Mouse (Mus musculus) embryo, embryonic 9.5 days (tissue): ENCODE data around the gene Gnas.

Source experiments
- DNase-seq: peaks from one replicate; pipeline ENCODE4 v3.0.0-alpha.2; 2017; ENCODE audit errors: extremely low spot score

The Gnas gene

DNA sequence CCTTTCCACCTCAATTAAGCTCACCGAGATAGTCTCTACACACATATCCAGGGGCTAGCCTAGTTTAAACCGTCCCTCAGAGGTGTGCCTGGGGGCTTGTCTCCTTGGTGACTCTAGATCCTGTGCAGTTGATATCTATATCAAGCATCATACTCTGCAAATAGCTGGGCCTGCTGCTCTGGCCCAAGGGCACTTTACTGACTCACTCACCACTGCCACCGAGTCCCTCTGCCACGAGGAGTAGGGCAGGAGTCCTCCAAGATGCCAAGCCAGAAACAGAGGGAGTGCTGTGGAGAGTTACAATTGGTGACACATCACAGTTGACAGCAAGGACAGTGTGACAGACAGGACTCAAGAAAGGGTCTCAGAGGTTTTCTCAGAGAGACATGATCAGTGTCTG lies 75.5 kb downstream of the Gnas start:
- DNase-seq: no peak

DNA sequence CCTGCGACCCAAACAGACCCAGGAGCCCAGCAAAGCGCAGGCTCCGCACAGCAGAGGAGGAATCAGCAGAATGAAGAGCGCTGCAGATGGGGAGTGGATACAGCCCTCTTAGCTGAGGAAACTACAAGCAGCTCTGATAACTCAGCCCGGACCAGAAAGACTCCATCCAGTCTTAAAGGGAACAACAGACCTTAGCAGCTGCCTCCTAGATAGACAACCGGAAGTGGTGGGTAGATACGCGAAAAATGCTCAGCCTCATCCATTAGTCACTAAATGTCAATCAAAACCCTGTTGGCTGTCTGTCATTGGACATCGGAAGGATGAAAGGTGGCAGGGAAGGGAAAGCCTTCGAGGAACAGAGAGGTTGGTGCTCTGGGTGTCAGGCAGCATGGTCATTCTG lies 82.5 kb downstream of the Gnas start:
- no peak for DNase-seq

DNA sequence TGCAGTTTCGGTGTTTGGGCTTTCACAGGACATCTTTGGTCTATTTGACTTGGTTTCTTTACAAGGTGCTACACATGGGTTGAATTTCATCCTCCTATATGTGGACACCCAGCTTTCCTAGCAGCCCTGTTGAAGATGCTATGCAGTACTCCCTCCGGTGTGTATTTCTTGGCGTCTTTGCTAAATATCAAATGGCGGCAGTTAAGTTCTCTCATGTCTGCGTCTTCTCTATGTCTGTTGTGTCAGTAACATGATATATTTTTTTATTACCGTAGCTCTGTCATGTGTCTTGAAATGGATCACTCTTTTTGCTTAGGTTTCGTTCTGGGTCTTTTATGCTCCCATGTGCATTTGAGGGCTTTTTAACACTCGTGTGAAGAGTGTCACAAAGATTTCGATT lies 96.9 kb downstream of the Gnas start:
- DNase-seq: no peak

DNA sequence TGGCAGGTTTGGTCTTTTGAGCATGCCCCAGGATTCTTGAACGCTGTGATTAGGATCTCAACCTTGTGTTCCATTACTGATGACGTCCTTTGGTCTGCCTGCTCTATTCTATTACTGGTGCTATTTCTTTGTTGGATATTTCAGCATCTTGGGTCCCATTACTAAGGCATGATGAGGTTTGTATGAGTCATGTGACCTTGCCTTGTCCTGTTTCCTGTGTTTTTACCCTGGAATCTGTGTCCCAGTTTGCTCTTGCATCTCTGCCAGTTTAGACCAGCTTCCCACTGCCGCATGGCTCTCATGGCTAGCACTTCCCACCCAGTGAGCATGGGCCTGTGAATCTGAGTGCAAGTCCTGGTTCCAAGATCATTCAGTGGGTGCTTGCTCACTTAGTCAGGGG lies 107.8 kb downstream of the Gnas start:
- no peak for DNase-seq

DNA sequence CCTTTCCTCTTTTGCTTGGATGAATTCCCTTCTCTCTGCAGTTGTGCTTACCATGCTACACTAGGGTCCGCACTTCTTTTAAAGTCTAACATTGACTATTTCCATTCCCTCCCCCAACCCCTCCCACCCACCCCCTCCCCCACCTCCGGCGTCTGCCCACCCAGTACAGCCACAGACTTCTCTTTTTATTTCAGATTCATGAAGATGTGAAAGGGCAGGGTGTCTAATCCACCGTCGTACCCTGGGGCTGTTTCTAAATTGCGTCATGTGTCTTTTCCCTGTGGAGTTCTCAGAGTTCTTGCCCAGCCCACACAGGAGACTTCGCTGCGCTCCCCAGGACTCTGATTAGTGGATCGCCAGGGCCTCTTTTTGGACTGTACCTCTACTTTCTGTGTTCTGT lies 108.4 kb downstream of the Gnas start:
- no peak for DNase-seq

DNA sequence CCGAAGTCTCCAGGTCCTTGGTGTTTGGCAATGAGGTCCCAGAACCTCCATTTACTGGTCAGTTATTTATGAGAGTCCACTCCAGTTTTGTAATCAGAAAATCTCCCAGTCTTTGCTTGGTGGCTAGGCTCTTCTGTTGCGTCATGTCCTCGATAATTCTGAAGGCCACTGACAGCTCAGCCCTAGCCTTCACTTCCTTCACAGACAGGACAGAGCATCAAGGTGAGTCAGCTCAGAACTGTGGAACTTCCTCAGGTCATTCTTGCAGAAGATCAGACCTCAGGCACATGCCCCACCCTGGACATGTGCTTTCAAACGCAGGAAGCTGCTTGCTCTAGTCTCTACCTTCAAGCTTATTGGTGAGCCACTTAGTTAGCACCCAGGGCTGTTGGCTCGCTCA lies 109.3 kb downstream of the Gnas start:
- no peak for DNase-seq
